ENCODE assay signal across 21 mouse cellular contexts in genomic region chr2:151569452-151569851, GRCm38 (mm10). TPM values are rescaled to one million over a fixed set of nuclear protein-coding genes. Genes with fewer than 3 reads are reported as not detected.
DNase-seq lines count a peak whose midpoint lies in the region; TF ChIP-seq lines count a peak whose summit lies in the region.
"Had no signal": no experiment of that assay in that cellular context is flagged by ENCODE, and none has a peak within 500 bp of the region (broad histone marks: within the 10 kb centered on the region; RNA-seq: fewer than 3 reads in every experiment).

No protein-coding gene starts in this region.

- H3K9me3 ChIP-seq in CH12.LX (replicated peaks; ENCODE audit: low read length), result no peaks in the 10 kb centered on the region
- H3K9me3 ChIP-seq: embryonic facial prominence, embryonic 15.5 days; limb, embryonic 15.5 days; liver, embryonic 15.5 days had no signal

- H3K27me3 ChIP-seq in CH12.LX (replicated peaks), result no peaks in the 10 kb centered on the region
- H3K27me3 ChIP-seq: embryonic facial prominence, embryonic 15.5 days; limb, embryonic 15.5 days; liver, embryonic 15.5 days; Patski had no signal

- peaks cover 11 to 49% of the 10 kb centered on the region in 2 experiments for H3K36me3 ChIP-seq in CH12.LX (replicated peaks in 1 of 2; ENCODE audit: control insufficient read depth in 1 of 2, insufficient read depth in 1 of 2, low read length in 1 of 2)
- H3K36me3 ChIP-seq: liver, embryonic 15.5 days had no signal

- dilution Hi-C loops in CH12.LX (cut with MboI; ENCODE audit: extremely low pct_ligation_motif_present, extremely low pct_unique_long_range_greater_than_20kb, low sequenced_read_pairs), result no loop called here

- TF ChIP-seq RAD21 in CH12.LX (IDR thresholded peaks at IDR 0.05; ENCODE audit: low read depth, low read length), result no peak

- H3K4me3 ChIP-seq in CH12.LX (replicated peaks in 1 of 3; ENCODE audit: low read depth in 2 of 3, low read length in 2 of 3, poor library complexity in 1 of 3), result no peak overlapping the region
- H3K4me3 ChIP-seq: embryonic facial prominence, embryonic 15.5 days; gastrocnemius, adult 2 months; limb, embryonic 15.5 days; liver, embryonic 15.5 days had no signal

- no peak overlapping the region for H3K9ac ChIP-seq in CH12.LX (ENCODE audit: insufficient read depth, low read depth)
- H3K9ac ChIP-seq: embryonic facial prominence, embryonic 15.5 days; limb, embryonic 15.5 days; liver, embryonic 15.5 days had no signal

- H3K27ac ChIP-seq in CH12.LX (ENCODE audit: insufficient read depth, low read depth), result no peak overlapping the region
- H3K27ac ChIP-seq: embryonic facial prominence, embryonic 15.5 days; gastrocnemius, adult 2 months; limb, embryonic 15.5 days; liver, embryonic 15.5 days had no signal

- peak; percentile 63 to 78 for DNase-seq in adrenal gland, adult (ENCODE audit: inconsistent age in 2 of 2, low spot score in 1 of 2)
- DNase-seq in adrenal gland, postnatal 4 days (ENCODE audit: low spot score in 2 of 2), result no peak
- peak; percentile 86 for DNase-seq in CH12.LX (ENCODE audit: extremely low read depth)
- peak; percentile 72 to 76 for DNase-seq in adrenal gland, postnatal 36 days
- peak; percentile 32 for DNase-seq in naive thymus-derived CD4-positive, alpha-beta T cell, adult 2 months (ENCODE audit: low read depth)
- DNase-seq in layer of hippocampus, postnatal 36 days, result no peak
- DNase-seq in ovary, postnatal 36 days (ENCODE audit: low spot score), result no peak
- no peak for DNase-seq in kidney, postnatal 36 days
- DNase-seq: cerebellum, adult 18-20 months; cerebellum, postnatal 36 days; gastrocnemius, adult 2 months; kidney, adult 18-20 months; kidney, postnatal 14 days; right cerebral cortex, adult 18-20 months; thymus, postnatal 25 days had no signal

- no peak for TF ChIP-seq POLR2A in CH12.LX (IDR thresholded peaks at IDR 0.05; ENCODE audit: low read depth, low read length)

- TF ChIP-seq CTCF in CH12.LX (conservative IDR thresholded peaks at IDR 0.05 in 1 of 2, IDR thresholded peaks at IDR 0.05 in 1 of 2; ENCODE audit: low read depth in 2 of 2, low read length in 2 of 2), result no peak

- no peaks in the 10 kb centered on the region for H3K79me2 ChIP-seq in CH12.LX (replicated peaks; ENCODE audit: control insufficient read depth, extremely low read depth, insufficient read depth, poor library complexity, severe bottlenecking)

- peaks cover 18 to 25% of the 10 kb centered on the region in 2 experiments for H3K4me1 ChIP-seq in CH12.LX (ENCODE audit: control insufficient read depth in 1 of 2, insufficient read depth in 2 of 2)
- H3K4me1 ChIP-seq: embryonic facial prominence, embryonic 15.5 days; limb, embryonic 15.5 days; liver, embryonic 15.5 days had no signal

- peak; percentile 67 for TF ChIP-seq EP300 in CH12.LX (IDR thresholded peaks at IDR 0.05; ENCODE audit: low read length)

- no peak overlapping the region for H3K4me2 ChIP-seq in CH12.LX (ENCODE audit: insufficient read depth, low read depth, poor library complexity, severe bottlenecking)
- H3K4me2 ChIP-seq: embryonic facial prominence, embryonic 15.5 days; limb, embryonic 15.5 days; liver, embryonic 15.5 days had no signal

- in situ Hi-C loops in CH12.LX (cut with MboI; ENCODE audit: low pct_ligation_motif_present, low pct_unique_long_range_greater_than_20kb, low sequenced_read_pairs), result no loop called here

TF ChIP-seq in CH12.LX, 34 proteins besides CTCF, POLR2A, EP300 and RAD21:
- TF ChIP-seq JUND (conservative IDR thresholded peaks at IDR 0.05; ENCODE audit: low read depth, low read length), result peak; percentile 78
- no peak for TF ChIP-seq HCFC1 (IDR thresholded peaks at IDR 0.05; ENCODE audit: low read depth, low read length)
- peak; percentile 40; the same call in 1 of the 2 replicates for TF ChIP-seq MEF2A (IDR thresholded peaks at IDR 0.05; ENCODE audit: borderline replicate concordance, low read depth, low read length)
- TF ChIP-seq TBP (conservative IDR thresholded peaks at IDR 0.05; ENCODE audit: low read depth, low read length), result no peak
- no peak for TF ChIP-seq POLR2AphosphoS2 (IDR thresholded peaks at IDR 0.05; ENCODE audit: low read depth, low read length)
- TF ChIP-seq MAZ (IDR thresholded peaks at IDR 0.05; ENCODE audit: low read depth, low read length), result no peak
- no peak for TF ChIP-seq USF1 (IDR thresholded peaks at IDR 0.05; ENCODE audit: low read depth, low read length)
- no peak for TF ChIP-seq PAX5 (IDR thresholded peaks at IDR 0.05; ENCODE audit: low read length)
- TF ChIP-seq MXI1 (IDR thresholded peaks at IDR 0.05; ENCODE audit: low read depth, low read length), result peak; percentile 80
- no peak for TF ChIP-seq ZNF384 (IDR thresholded peaks at IDR 0.05; ENCODE audit: low read depth, low read length)
- TF ChIP-seq ZMIZ1 (IDR thresholded peaks at IDR 0.05; ENCODE audit: low read depth, low read length), result no peak
- peak; percentile 65 for TF ChIP-seq JUN (IDR thresholded peaks at IDR 0.05; ENCODE audit: insufficient read depth, low read depth, low read length)
- no peak for TF ChIP-seq ZKSCAN1 (IDR thresholded peaks at IDR 0.05; ENCODE audit: borderline replicate concordance, low read depth, low read length)
- no peak for TF ChIP-seq ZC3H11A (IDR thresholded peaks at IDR 0.05; ENCODE audit: low read depth, low read length)
- TF ChIP-seq IRF4 (IDR thresholded peaks at IDR 0.05; ENCODE audit: low read depth, low read length), result peak; percentile 95
- TF ChIP-seq E2F4 (IDR thresholded peaks at IDR 0.05; ENCODE audit: insufficient replicate concordance, low read depth, low read length), result no peak
- no peak for TF ChIP-seq CHD2 (IDR thresholded peaks at IDR 0.05; ENCODE audit: low read length)
- TF ChIP-seq ETS1 (conservative IDR thresholded peaks at IDR 0.05; ENCODE audit: low read depth, low read length), result 0 out of 2 replicates have a peak, but pooled peaks have one; percentile 15
- TF ChIP-seq RCOR1 (conservative IDR thresholded peaks at IDR 0.05; ENCODE audit: low read depth, low read length), result no peak
- no peak for TF ChIP-seq NRF1 (IDR thresholded peaks at IDR 0.05; ENCODE audit: low read depth, low read length)
- no peak for TF ChIP-seq SMC3 (IDR thresholded peaks at IDR 0.05; ENCODE audit: low read depth, low read length)
- TF ChIP-seq GABPA (IDR thresholded peaks at IDR 0.05; ENCODE audit: insufficient replicate concordance, low read depth, low read length), result no peak
- no peak for TF ChIP-seq CHD1 (IDR thresholded peaks at IDR 0.05; ENCODE audit: low read depth, low read length)
- no peak for TF ChIP-seq TCF12 (IDR thresholded peaks at IDR 0.05; ENCODE audit: low read depth, low read length)
- no peak for TF ChIP-seq BHLHE40 (IDR thresholded peaks at IDR 0.05; ENCODE audit: low read depth, low read length)
- peak; percentile 29; the same call in 1 of the 2 replicates for TF ChIP-seq SIN3A (IDR thresholded peaks at IDR 0.05; ENCODE audit: low read length)
- TF ChIP-seq KAT2A (IDR thresholded peaks at IDR 0.05; ENCODE audit: insufficient replicate concordance, low read length), result no peak
- no peak for TF ChIP-seq USF2 (conservative IDR thresholded peaks at IDR 0.05; ENCODE audit: low read depth, low read length)
- 0 out of 2 replicates have a peak, but pooled peaks have one; percentile 18 for TF ChIP-seq MYC (IDR thresholded peaks at IDR 0.05; ENCODE audit: low read depth, low read length)
- no peak for TF ChIP-seq MAFK (IDR thresholded peaks at IDR 0.05; ENCODE audit: insufficient replicate concordance, low read length)
- TF ChIP-seq MAX (IDR thresholded peaks at IDR 0.05; ENCODE audit: low read length), result no peak
- no peak for TF ChIP-seq NELFE (IDR thresholded peaks at IDR 0.05; ENCODE audit: low read depth, low read length)
- TF ChIP-seq ELF1 (IDR thresholded peaks at IDR 0.05; ENCODE audit: low read depth, low read length), result no peak
- no peak for TF ChIP-seq UBTF (IDR thresholded peaks at IDR 0.05; ENCODE audit: low read depth, low read length)

RNA-seq across cellular contexts. Expression of gene Sdcbp2, which starts 3.0 kb away (rescaled TPM):
- total RNA-seq in adrenal gland, postnatal 4 days (2021), result 1 to 10 TPM; 1.9 to 2.5 TPM
- 1.4 and 2.3 TPM in 2 replicates for total RNA-seq in CH12.LX (2012; rRNA removed)
- total RNA-seq in CH12.LX (2014; rRNA removed), result 1.4 and 2.4 TPM in 2 replicates
- 0.93 and 1.1 TPM in 2 replicates for polyA plus RNA-seq in CH12.LX (2012; ENCODE audit: insufficient read length, low read depth)
- 1 to 10 TPM; 1.5 to 2.0 TPM for total RNA-seq in adrenal gland, postnatal 36 days (2021)
- total RNA-seq in layer of hippocampus, postnatal 36 days (2021), result 1 to 10 TPM; 1.5 to 1.6 TPM
- total RNA-seq: hematopoietic stem cell, adult 5-6 weeks; megakaryocyte-erythroid progenitor cell, adult 5-6 weeks had no signal

RNA-seq across cellular contexts. Expression of gene Fkbp1a, which starts 27.2 kb away (rescaled TPM):
- total RNA-seq in adrenal gland, postnatal 4 days (2021), result 100 to 1,000 TPM; 265 to 282 TPM
- total RNA-seq in CH12.LX (2012; rRNA removed), result 48.3 and 64.5 TPM in 2 replicates
- 71.1 and 76.5 TPM in 2 replicates for total RNA-seq in CH12.LX (2014; rRNA removed)
- 369 and 388 TPM in 2 replicates for polyA plus RNA-seq in CH12.LX (2012; ENCODE audit: insufficient read length, low read depth)
- total RNA-seq in adrenal gland, postnatal 36 days (2021), result 100 to 1,000 TPM; 273 to 327 TPM
- total RNA-seq in layer of hippocampus, postnatal 36 days (2021), result 100 to 1,000 TPM; 926 to 966 TPM

Comparison
In these comparisons a context has a peak if more than half of its experiments do, and no peak if none do; other contexts are left out.
1. DNase-seq: peak in adrenal gland, adult (2 of 2), CH12.LX (single experiment), adrenal gland, postnatal 36 days (2 of 2) and naive thymus-derived CD4-positive, alpha-beta T cell, adult 2 months (single experiment); none in adrenal gland, postnatal 4 days (0 of 2), layer of hippocampus, postnatal 36 days (0 of 2), ovary, postnatal 36 days (single experiment) and kidney, postnatal 36 days (0 of 2).